Comparison of ENCODE assay signal across 14 mouse cellular contexts in the genomic region with DNA sequence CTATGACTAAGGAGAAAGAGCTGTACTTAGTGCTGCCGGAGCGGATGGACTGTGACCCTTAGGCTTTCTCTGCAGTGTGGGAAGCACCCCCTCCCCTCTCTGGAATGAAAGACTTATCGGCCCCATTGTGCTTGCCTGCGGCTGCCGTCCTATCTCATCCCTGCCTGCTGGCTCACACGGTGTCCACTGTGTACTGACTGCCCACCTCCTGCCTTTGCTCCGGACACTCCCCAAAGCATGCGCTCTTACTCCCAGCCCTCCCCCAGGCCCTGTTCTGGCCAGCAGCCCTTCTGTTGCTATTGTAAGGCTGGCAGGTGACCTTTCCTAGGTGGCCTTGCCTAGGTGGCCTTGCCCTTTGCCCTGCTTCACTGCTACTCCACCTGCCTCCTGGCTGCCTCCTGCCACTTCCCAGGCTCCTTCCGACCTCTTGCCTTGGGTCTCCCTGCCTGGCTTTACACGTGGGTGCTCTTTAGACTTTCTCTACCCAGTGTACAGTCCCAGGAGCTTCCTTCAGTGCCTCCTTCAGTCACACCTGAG. TPM values are rescaled to one million over a fixed set of nuclear protein-coding genes. Genes with fewer than 3 reads are reported as not detected.
DNase-seq lines count a peak whose midpoint lies in the region; ATAC-seq and TF ChIP-seq lines count a peak whose summit lies in the region.
"Had no signal": no experiment of that assay in that cellular context is flagged by ENCODE, and none has a peak within 500 bp of the region (broad histone marks: within the 10 kb centered on the region; RNA-seq: fewer than 3 reads in every experiment).

No protein-coding gene starts in this region.

- H3K27me3 ChIP-seq in heart, embryonic 14.5 days (ENCODE audit: control insufficient read depth, insufficient read depth, low read length), result no peaks in the 10 kb centered on the region
- H3K27me3 ChIP-seq in kidney, postnatal 0 days (ENCODE audit: insufficient read depth, low read length), result no peaks in the 10 kb centered on the region
- H3K27me3 ChIP-seq in liver, postnatal 0 days (ENCODE audit: insufficient read depth, low read length), result no peaks in the 10 kb centered on the region
- no peaks in the 10 kb centered on the region for H3K27me3 ChIP-seq in forebrain, embryonic 12.5 days
- H3K27me3 ChIP-seq: CH12.LX had no signal

- H3K4me3 ChIP-seq in heart, embryonic 14.5 days (ENCODE audit: control insufficient read depth in 1 of 2, insufficient read depth in 1 of 2, low read depth in 1 of 2, low read length in 2 of 2), result no peak overlapping the region
- H3K4me3 ChIP-seq in kidney, postnatal 0 days (replicated peaks; ENCODE audit: low read depth, low read length), result no peak overlapping the region
- H3K4me3 ChIP-seq in liver, postnatal 0 days (ENCODE audit: low read depth, low read length), result no peak overlapping the region
- H3K4me3 ChIP-seq in forebrain, embryonic 12.5 days (replicated peaks), result no peak overlapping the region

- no peaks in the 10 kb centered on the region for H3K9me3 ChIP-seq in heart, embryonic 14.5 days (ENCODE audit: control insufficient read depth, low read length)
- H3K9me3 ChIP-seq in kidney, postnatal 0 days (replicated peaks; ENCODE audit: low read length), result no peaks in the 10 kb centered on the region
- no peaks in the 10 kb centered on the region for H3K9me3 ChIP-seq in liver, postnatal 0 days (ENCODE audit: low read length)
- H3K9me3 ChIP-seq in forebrain, embryonic 12.5 days, result no peaks in the 10 kb centered on the region

- no peak overlapping the region for H3K9ac ChIP-seq in heart, embryonic 14.5 days (ENCODE audit: low read length)
- no peak overlapping the region for H3K9ac ChIP-seq in kidney, postnatal 0 days (ENCODE audit: low read depth, low read length)
- no peak overlapping the region for H3K9ac ChIP-seq in liver, postnatal 0 days (replicated peaks)
- H3K9ac ChIP-seq in forebrain, embryonic 12.5 days, result no peak overlapping the region
- H3K9ac ChIP-seq: lung, embryonic 14.5 days had no signal

- TF ChIP-seq EP300 in liver, postnatal 0 days (IDR thresholded peaks at IDR 0.05; ENCODE audit: low read depth), result no peak

- ATAC-seq in heart, embryonic 14.5 days (ENCODE audit: insufficient number of reproducible peaks, insufficient read depth, low FRiP score, low read depth), result peak; percentile 39; the same call in 1 of the 2 replicates
- ATAC-seq in kidney, postnatal 0 days (replicated peaks; ENCODE audit: low FRiP score, low read depth), result peak; percentile 75
- ATAC-seq in liver, postnatal 0 days, result peak; percentile 57
- no peak for ATAC-seq in forebrain, embryonic 12.5 days (ENCODE audit: low FRiP score)
- ATAC-seq: hindbrain, embryonic 16.5 days had no signal

- TF ChIP-seq CTCF in kidney, postnatal 0 days (IDR thresholded peaks at IDR 0.05; ENCODE audit: low read depth), result no peak
- no peak for TF ChIP-seq CTCF in liver, postnatal 0 days (IDR thresholded peaks at IDR 0.05; ENCODE audit: low read depth)

- peak; percentile 26 for DNase-seq in heart, adult 8-10 months (ENCODE audit: low spot score)
- no peak for DNase-seq in kidney, postnatal 0 days (ENCODE audit: low spot score)
- DNase-seq in liver, postnatal 0 days, result no peak
- no peak for DNase-seq in thymus, postnatal 10 days (ENCODE audit: low spot score in 2 of 2)
- DNase-seq in spleen, postnatal 14 days (ENCODE audit: low spot score in 2 of 2), result no peak
- DNase-seq: adrenal gland, postnatal 36 days; cerebellum, adult 2 months; gastrocnemius, postnatal 10 days; lung, embryonic 14.5 days had no signal

- H3K36me3 ChIP-seq in heart, embryonic 14.5 days (ENCODE audit: control insufficient read depth, insufficient read depth, low read length), result peaks cover 99% of the 10 kb centered on the region
- H3K36me3 ChIP-seq in kidney, postnatal 0 days (ENCODE audit: insufficient read depth, low read length), result peaks cover 76% of the 10 kb centered on the region
- peaks cover 56% of the 10 kb centered on the region for H3K36me3 ChIP-seq in liver, postnatal 0 days (replicated peaks; ENCODE audit: insufficient read depth, low read length)
- peaks cover 96% of the 10 kb centered on the region for H3K36me3 ChIP-seq in forebrain, embryonic 12.5 days (replicated peaks)

- WGBS in heart, embryonic 14.5 days, result 24% methylated on average over 10 of the region's 10 CpGs
- 75% methylated on average over 10 of the region's 10 CpGs for WGBS in kidney, postnatal 0 days
- 54% methylated on average over 10 of the region's 10 CpGs for WGBS in liver, postnatal 0 days (ENCODE audit: insufficient replicate concordance)
- 43% methylated on average over 10 of the region's 10 CpGs for WGBS in forebrain, embryonic 12.5 days

- H3K4me2 ChIP-seq in heart, embryonic 14.5 days (ENCODE audit: low read length), result no peak overlapping the region
- H3K4me2 ChIP-seq in kidney, postnatal 0 days (ENCODE audit: low read length), result no peak overlapping the region
- H3K4me2 ChIP-seq in liver, postnatal 0 days (ENCODE audit: low read depth, low read length), result no peak overlapping the region
- no peak overlapping the region for H3K4me2 ChIP-seq in forebrain, embryonic 12.5 days
- H3K4me2 ChIP-seq: lung, embryonic 14.5 days; midbrain, embryonic 11.5 days had no signal

- H3K27ac ChIP-seq in heart, embryonic 14.5 days (replicated peaks in 1 of 2; ENCODE audit: control insufficient read depth in 1 of 2, insufficient read depth in 1 of 2, low read depth in 2 of 2, low read length in 2 of 2), result 0 out of 4 replicates have a peak overlapping the region, but pooled peaks of 1 of the 2 experiments have one; percentile 9
- H3K27ac ChIP-seq in kidney, postnatal 0 days, result no peak overlapping the region
- no peak overlapping the region for H3K27ac ChIP-seq in liver, postnatal 0 days (ENCODE audit: low read depth)
- no peak overlapping the region for H3K27ac ChIP-seq in forebrain, embryonic 12.5 days

- peaks cover 6 to 12% of the 10 kb centered on the region in 2 experiments; a peak in 3 of 4 replicates for H3K4me1 ChIP-seq in heart, embryonic 14.5 days (ENCODE audit: control insufficient read depth in 2 of 2, insufficient read depth in 2 of 2, low read length in 2 of 2)
- no peaks in the 10 kb centered on the region for H3K4me1 ChIP-seq in kidney, postnatal 0 days (replicated peaks; ENCODE audit: insufficient read depth, low read length)
- 0 out of 2 replicates have a peak, but pooled peaks cover 5% of the 10 kb centered on the region for H3K4me1 ChIP-seq in liver, postnatal 0 days (ENCODE audit: insufficient read depth)
- no peaks in the 10 kb centered on the region for H3K4me1 ChIP-seq in forebrain, embryonic 12.5 days

RNA-seq across cellular contexts. Expression of a gene that starts 21.0 kb away (rescaled TPM):
- total RNA-seq in heart, adult 8-10 months (2022), result 10 to 100 TPM; 29.2 to 43.0 (median 35.2) TPM
- polyA plus RNA-seq in heart, embryonic 14.5 days (2014; fragmentation: Nextera tagmentation; extraction: Ambion mirVana), result 53.8 and 54.0 TPM in 2 replicates
- 51.6 and 54.4 TPM in 2 replicates for polyA plus RNA-seq in kidney, postnatal 0 days (2015; fragmentation: Nextera tagmentation; extraction: Ambion mirVana)
- 29.9 and 33.0 TPM in 2 replicates for polyA plus RNA-seq in liver, postnatal 0 days (2015; fragmentation: Nextera tagmentation; extraction: Ambion mirVana)
- 149 and 165 TPM in 2 replicates for polyA plus RNA-seq in forebrain, embryonic 12.5 days (2016; fragmentation: Nextera tagmentation; extraction: Ambion mirVana)

RNA-seq across cellular contexts. Expression of a gene that starts 30.0 kb away (rescaled TPM):
- total RNA-seq in heart, adult 8-10 months (2022), result 100 to 1,000 TPM; 204 to 264 (median 228) TPM
- 14.5 and 16.3 TPM in 2 replicates for polyA plus RNA-seq in heart, embryonic 14.5 days (2014; fragmentation: Nextera tagmentation; extraction: Ambion mirVana)
- polyA plus RNA-seq in kidney, postnatal 0 days (2015; fragmentation: Nextera tagmentation; extraction: Ambion mirVana), result 28.3 and 29.4 TPM in 2 replicates
- 4.5 and 4.6 TPM in 2 replicates for polyA plus RNA-seq in liver, postnatal 0 days (2015; fragmentation: Nextera tagmentation; extraction: Ambion mirVana)
- 4.7 and 6.3 TPM in 2 replicates for polyA plus RNA-seq in forebrain, embryonic 12.5 days (2016; fragmentation: Nextera tagmentation; extraction: Ambion mirVana)
